Mouse (Mus musculus) induced T-regulatory cell, adult 2 months (primary cell): ENCODE measurements around the gene 1700020D05Rik.

ENCODE experiments used
- DNase-seq: peaks from one replicate; pipeline ENCODE4 v3.0.0-alpha.2; 2012; ENCODE audit warnings: low read depth

The 1700020D05Rik gene

DNA sequence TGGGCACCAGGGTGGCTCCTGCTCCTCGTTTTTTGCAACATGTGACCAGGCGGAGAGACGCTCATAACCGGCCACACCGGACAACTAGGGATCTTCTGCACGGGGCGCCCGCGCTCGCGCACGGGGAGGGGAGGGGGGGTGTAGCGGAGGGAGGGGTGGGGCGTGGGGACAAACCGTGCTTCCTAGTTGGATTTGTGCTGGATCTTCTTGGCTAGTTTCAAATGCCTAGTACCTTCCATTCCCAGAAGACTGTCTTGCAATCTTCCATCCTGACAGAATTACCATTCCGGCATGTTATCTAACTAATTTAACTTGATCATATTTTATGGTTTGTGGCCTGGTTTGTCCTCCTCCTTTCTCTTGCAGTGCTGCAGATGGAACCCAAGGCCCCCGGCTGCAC, at the start of gene 1700020D05Rik:
1700020D05Rik (minus strand) TSS at position 101 of the 400 bp plus-strand sequence.
- no peak for DNase-seq

DNA sequence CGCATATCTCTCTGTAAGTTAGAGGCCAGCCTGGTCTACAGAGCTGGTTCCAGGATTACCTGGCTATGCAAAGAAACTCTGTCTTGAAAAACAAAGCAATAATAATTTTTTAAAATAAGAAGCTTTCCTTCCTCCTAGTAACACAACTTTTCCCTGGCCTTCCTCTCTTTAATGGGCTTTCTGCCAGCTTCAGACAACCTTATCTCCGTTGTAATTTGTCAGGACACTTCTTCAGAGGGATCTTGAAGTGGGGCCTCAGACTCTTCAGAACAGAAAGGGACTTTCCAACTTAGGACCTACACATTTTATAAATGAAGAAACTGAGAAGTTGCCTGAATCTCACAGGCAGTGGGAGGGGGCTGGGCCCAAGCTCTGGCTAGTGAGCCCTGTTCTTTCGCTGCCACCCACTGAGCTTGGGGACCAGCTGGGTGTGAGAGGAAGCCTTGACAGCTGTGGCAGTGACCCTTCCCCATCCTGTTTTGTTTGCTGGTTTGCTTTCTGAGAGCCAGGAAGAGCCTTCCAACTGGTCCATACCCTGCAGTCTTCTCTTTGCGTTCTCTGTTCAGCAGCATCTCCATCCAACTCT, 44.0 kb upstream of the 1700020D05Rik start:
- no peak for DNase-seq

DNA sequence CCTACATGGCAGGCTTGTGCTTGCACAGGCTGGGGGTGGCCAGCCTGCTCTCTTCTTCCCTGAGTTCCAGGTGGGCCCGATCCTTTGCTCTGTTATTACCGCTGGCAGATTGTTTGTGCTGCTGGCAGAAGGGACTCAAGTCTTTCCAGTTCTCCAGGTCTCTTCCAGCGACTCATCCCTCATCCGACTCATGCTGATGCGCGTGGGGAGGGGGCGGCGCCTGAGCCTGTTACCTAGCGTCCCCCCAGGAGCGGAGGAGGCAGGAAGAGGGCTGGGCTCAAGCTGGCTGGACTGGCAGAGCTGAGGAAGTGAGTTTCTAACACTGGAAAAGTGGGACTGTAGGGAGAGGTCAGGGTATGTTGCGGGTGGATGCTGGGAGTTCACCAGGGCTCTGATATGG, 40.4 kb upstream of the 1700020D05Rik start:
- DNase-seq, result no peak

DNA sequence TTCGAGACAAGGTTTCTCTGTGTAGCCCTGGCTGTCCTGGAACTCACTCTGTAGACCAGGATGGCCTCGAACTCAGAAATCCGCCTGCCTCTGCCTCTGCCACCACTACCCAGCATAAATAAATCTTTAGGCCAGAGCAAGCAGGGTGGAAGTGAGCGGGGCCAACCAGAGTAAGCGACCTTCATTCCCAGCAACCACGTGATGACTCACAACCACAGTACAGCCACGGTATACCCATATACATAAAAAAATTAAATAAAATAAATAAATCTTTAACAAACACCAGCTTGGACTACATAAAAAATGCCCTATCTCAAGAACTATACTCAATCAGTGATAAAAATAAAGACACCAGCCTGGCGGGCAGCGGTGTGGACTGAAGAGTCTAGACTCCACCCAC, 39.8 kb upstream of the 1700020D05Rik start:
- no peak for DNase-seq

DNA sequence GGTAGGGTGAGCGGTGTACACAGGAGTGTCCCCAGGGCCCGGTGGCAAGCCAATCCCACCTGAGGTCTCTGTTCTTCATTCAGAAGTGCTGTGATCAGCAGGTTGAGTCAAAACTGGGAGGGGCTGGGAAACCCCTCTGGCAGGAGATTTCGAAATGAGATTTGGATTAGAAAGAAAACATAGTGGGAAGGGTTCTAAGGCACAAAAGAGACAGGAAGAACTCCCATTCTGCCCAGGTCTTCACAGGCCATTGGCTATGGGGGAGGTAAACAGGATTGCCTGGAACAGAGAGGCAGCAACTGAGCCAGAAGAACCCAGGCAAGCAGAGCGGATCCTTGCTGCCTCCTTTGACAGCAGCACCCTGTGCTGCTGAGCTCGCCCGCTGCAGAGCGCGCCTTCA, 35.2 kb upstream of the 1700020D05Rik start:
- DNase-seq, result no peak

DNA sequence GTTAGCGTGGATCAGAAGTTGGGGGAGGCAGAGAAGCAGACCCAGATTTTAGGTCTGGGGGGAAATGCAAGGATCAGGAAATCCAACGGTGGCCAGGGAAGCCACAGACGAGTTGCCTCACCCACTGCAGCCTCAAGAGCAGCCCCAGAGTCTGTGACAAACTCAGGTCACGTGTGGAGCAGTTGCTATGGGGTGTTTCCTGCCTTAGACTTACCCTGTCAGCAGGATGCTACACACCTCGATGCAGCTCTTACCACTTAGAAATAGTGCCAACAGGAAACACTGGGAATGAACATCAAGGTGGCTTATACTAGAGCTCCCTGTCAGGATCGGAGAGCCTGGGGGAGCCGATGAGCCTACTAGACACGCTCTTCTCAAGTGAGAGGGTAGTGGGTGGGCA, 28.9 kb upstream of the 1700020D05Rik start:
- peak; percentile 82 for DNase-seq

DNA sequence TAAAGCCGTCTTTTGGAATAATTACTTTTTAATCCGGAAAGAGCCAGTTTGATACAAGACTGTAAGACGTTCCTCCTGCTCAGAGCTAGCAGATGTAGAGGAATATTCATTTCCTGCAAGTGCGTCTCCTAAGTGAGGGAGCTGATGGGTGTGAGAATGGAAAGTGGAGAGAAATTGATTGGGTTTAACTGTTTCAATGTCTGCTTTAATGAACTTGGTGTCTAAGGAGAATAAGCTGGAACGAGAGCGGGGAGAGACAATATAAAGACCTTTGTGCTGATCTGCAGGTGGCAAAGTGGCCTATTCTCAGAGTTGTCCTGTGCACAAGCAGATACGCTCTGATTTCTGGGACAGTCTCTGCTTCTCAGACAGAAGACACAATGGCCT, 26.5 kb upstream of the 1700020D05Rik start:
- DNase-seq, result no peak

DNA sequence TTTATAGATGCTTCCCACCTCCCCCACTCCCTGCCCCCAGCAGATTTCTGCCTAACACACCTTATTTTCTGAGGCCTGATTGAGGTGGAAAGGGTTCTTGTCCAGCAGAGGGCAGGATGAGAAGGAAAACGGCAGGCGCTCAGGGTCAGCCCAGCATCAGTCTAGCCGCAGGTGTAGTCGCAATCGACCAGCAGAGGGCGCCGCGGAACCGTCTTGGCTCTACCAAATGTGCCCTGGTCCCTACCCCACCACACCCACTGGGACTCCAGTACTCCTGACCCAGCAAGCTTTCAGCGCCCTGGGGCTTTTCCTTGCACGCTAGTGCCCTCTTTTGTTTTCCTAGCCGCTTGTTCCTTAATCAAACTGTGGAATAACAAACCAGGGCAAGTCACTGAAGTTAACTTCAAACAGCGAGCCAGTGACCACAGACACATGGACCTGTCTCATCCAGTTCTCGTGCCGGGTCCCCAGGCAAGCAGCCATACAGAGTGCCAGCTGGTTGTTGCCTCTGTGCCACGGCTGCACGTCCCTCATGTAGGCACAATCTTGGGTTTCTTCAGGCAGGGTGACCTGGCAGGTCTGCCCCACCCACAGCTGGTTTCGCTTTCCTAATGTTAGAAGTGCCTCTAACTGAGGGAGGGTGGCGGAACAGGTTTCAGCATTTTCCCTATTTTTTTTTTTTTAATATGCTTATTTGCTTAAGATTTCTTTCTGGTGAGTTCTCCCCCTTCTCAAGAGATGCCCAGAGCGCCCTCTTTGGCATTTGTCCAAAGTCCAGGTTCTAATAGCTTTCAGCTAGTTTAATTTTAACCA, 25.9 kb upstream of the 1700020D05Rik start:
- peak; percentile 96 for DNase-seq

DNA sequence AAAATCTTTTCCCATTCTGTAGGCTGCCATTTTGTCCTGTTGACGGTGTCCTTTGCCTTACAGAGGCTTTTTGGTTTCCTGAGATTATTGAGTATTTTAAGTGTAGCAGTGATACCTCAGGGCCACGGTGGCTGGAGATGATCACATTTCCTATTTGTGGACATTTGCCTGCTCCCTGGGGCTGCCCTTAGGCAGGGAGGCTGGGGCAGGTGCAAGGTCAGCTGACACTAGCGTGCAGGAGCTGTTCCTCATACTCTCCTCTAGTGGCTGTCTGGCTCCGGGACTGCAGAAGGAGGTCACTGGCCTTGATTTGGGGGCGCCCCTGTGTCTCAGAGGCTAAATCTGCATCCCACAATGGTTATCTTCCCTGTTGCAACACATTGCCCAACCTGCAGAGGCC, 21.6 kb upstream of the 1700020D05Rik start:
- DNase-seq, result no peak

DNA sequence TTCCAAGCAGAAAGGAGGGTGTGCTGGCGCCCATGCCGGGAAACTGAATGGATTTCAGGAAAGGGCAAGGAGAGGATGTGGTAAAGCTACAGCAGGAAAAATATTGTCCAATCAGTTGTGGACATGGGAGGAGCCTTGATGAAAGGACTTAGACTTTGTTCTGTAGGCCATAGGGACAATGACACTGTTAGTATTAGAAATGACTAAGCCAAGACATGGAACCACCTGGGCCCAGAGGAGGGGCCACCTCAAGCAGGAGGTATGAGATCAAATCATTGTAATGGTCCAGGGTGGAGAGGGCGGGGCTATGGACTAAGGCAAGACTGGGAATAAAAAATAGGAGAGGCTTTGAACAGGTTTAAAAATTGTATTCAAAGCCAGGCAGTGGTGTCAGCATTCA, 15.1 kb upstream of the 1700020D05Rik start:
- DNase-seq, result no peak

DNA sequence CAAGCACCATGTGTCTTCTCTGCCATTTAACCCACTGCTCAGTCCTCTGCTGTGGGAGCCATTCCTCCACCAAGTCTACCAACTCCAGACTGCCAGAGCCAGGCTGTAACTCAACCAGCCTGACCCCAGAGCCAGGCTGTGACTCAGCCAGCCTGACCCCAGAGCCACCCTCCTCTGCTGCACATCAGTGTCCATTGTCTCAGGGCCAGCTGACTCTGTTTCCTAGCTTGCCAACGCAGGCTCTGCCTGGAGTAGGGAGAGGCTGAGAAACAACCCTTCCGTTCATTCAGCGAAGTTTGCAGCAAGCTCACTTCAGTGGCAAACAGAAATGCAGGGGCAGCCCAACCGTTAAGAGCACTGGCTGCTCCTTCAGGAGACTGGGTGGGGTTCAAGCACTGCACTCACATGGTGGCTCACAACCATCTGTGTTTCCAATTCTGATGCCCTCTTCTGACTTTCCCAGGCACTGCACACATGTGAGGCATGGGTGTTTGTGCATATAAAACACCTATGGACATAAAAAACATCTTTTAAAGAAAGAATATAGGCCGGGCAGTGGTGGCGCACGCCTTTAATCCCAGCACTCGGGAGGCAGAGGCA, 13.4 kb upstream of the 1700020D05Rik start:
- DNase-seq, result no peak

DNA sequence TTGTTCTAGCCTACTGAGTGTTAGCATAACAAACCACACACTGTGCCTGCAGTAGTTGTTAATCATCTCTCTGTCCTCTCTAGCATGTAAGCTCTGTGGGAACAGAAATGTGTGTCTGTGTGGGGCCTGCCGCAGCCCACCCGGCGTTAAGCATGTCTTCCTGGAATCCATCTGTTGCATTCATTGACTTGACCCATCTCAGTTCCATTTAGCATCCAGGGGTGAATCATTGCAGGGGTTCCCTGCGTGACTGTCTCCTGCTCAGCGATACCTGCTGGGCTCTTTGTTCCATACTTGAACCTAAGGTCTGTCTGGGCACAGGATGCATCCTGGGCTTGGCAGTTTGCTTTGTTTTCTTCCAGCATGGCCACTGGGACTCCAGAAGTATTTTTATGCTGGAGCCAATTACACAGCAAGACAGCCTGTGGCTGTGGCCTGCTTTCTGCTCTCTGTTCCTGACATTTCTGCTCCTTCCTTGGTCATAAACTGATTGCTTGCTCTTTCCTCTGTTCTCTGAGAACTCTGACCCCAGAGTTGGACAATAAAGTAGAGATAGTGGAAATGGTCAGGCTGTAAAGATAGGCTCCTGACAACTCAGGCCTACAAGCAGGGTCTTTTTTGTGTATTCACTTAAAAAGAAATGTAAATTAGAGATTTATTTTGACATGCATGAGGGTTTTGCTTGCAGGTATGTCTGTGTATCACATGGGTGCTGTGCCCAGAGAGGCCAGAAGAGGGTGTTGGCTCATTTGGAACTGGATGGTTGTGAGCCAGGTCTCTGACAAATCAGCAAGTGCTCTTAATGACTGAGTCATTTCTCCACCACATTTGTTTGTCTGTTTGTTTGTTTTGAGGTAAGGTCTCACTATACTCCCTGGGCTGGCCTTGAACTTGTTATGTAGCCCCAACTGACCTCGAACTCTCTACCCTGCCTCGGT, 12.5 kb upstream of the 1700020D05Rik start:
- DNase-seq, result peak; percentile 54

DNA sequence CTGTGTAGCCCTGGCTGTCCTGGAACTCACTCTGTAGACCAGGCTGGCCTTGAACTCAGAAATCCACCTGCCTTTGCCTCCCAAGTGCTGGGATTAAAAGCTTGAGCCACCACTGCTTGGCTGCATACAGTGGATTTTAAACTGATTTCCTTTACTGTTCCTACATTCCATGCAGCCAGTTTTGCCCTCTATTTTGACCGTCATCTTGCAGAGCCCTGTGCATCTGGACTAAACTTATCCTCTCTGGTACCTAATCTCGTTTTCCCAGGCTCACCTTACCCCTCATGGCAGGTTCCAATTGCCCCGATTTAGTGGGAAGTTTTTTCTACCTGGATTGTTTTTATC, 9.4 kb upstream of the 1700020D05Rik start:
- no peak for DNase-seq

DNA sequence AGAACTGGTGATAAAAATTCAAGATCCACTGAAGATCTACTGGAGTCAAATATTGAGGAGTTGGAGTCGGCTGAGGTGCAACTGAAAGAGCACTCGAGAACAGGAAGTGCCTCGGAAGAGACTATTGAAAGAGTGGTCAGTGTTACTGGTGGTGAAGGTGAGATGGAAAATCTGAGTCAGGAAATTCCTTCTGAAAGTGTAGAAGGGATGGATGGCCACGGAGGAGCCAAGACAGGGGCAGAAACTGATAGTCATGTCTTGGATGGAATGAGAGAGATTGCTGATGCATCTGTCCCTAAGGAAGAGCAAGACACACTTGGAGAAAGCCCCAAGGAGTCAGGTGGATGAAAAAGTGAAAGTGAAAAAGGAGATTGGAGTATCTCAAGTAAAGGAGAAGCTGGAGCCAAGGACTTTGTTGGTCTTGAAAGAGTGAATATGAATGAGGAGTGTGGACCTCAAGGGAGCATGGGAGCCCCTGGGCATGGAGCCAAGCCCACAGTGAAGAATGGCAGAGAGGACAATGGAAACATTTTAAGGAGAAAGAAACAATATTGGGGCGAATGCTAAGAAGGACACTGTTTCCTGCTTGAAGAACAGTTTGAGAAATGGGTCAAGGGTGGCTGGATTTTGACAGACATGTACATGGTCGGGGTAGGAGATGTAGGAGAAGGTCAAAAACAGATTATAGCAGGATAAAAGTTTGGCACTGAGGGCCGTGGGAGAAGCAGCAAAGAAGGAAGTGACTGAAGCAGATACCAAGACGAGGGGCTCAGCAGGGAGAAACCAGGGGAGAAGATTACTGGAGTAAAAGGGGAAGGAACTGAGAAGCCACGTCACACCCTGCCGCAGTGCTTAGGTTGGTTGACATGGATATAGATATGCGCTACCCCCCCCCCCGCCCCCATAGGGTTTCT, 8.8 kb upstream of the 1700020D05Rik start:
- DNase-seq, result peak; percentile 63

DNA sequence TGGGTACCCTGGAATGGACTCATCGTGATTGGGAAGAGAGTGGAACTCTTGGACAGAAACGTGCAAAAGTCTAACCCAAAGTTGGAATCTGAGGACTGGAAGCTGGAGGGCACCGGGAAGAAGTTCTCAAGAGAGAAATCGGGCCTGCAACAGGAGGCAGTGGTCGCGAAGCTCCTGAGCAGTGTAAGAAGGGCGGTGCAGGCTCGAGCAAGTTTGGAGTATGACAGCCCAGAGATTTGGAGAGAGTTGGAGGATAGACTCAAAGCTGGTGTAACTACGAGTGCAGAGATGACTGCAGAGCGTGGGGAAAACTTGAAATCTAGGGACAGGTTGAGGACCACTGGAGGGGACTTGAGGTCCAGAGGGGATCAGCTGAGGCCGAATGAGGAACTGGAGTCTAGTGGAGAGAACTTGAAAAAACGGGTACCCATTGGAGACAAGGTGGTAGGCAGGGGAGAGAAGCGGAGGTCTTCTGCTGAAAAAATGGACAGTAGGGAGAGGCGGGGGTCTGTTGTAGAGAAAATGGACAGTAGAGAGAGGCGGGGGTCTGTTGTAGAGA, 7.6 kb upstream of the 1700020D05Rik start:
- DNase-seq, result no peak

DNA sequence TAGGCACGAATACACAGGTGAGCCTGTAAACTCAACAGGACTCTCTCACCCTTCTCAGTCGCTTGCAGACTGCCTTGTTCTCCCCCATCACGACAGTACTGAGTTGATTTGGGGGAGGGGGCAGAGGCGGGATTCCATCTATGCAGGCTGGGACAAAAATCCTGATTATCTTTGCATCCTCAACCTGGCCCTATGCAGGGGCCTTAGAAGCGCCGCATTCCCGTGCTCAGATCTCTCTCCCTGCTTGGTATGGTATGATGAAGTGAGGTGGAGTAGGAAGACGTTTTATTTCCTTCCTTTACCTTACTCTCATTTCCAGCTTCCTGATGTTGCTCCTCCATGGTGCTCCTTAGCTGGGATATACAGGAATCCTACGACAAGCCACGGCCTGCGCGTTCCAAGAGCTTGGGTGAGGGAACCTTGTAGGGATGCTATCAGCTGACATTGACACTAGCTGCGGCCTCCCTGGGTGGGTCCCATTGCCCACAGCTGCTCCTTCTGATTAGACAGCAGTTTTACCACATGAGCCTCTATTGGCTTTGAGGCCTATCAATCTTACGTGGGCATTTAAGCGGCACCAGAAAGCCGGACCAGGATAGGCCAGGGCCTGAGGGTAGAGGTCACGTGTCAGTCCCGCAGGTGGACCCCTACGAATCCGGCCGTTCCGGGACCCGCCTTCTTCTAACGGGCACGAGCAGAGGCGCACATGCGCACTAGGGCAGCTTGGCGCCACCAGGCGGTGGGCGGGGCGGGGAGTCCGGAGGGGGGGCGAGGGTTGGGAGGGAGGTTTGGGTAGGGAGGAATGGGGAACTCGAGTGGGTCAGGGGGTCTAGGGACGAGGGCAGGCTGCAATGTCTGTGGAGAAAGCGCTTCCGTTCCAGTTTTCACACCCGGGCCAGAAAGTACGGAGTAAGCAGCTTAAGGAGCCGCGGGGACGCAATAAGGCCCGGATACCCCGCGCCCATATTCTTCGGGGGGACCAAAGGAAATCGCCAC, 6.7 kb upstream of the 1700020D05Rik start, which contains the start of gene Snx32:
Snx32 (minus strand) TSS at position 508 of the 996 bp plus-strand sequence.
- peak; percentile 97 for DNase-seq

DNA sequence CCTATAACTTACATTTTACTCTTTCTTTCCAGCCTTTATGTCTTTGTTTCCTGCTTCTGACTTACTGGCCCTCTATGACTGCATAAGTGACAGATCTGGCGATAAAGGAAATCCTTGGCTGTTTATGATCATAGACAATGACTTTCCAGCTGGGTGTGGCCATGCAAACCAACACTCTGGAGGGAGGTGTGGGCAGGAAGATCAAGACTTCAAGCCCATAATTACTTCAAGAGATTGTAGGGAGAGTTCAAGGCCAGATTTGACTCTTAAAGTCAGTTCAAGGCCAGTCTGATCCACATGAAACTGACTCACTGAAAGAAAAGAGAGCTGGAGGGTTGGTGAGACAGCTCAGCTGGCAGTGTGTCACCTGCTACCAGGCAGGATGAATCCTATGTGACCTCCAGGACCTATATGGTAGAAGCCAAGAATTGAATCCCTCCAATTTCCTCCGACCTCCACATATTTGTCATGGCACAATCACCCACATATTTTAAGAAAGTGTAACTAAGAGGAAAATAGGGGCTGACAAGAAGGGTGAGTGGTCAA, 3.2 kb downstream of the 1700020D05Rik start:
- no peak for DNase-seq

DNA sequence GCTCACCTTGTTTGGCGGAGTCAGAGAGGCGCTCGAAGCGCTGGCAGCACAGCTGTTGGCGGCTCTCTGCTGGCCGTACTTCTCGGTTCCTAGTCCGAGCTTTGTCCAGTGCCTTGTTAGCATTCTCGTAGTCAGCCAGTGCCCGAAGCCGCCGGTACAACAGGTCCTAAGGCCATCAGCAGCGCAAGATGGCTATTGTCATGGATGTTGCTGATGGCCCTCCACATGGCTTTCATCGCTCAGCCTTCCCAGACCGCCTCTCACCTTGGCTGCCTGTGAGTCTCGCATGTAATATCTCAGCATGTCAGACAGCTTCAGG, 7.6 kb downstream of the 1700020D05Rik start:
- DNase-seq, result no peak

DNA sequence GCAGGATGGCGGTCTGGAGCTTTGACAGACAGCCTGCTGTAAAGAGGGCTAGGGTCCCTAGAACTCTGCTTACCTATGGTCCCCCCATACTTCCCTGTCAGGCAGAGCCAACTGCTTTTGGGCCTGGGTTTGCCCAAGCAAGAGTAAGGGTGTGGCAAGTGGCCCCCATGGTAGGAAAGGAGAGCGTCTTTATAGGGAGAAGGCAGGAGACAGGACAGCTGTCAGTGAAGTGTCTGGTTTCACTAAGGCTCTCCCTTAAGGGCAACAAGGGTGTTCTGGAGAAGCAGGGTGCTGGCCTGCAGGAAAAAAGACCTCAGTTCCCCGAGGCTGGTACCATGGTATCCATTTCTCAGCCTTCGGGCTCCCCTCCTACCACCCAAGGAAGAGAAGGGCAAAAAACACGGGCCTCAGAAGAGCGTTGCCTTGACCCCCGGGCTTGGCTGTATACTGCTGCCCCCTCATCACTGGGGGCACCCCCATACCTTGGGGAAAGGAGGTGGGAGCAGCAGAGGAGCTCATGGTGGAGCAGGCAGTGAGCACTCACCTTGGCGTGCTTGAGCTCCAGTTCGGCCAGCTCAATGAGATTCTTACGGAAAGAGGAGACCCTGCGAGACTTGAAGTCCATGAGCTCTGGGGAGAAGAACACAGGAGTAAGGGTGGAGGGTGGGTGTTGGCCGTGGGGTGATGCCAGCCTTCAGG, 8.1 kb downstream of the 1700020D05Rik start:
- no peak for DNase-seq
